Mouse (Mus musculus) limb, embryonic 12.5 days (tissue): ENCODE data around the gene Vapa. TPM values are rescaled to one million over a fixed set of nuclear protein-coding genes. Genes with fewer than 3 reads are reported as not detected.
"Not testable (repeated sequence)": the region's sequence is repeated elsewhere in the genome, so short reads cannot be mapped to it uniquely, and the experiment has no call there.

Source experiments
- ATAC-seq: fragments of 200-750 bp; cut with Nextera tagmentation; 2 replicates; pipeline ENCODE4 v1.8.0; 2017; ENCODE audit warnings: low read depth, moderate TSS enrichment; ENCODE audit not compliant: insufficient number of reproducible peaks, insufficient read depth, low FRiP score, low TSS enrichment
- H3K27ac ChIP-seq: fragments of 300-500 bp; sonication (generic); 2 replicates; pipeline ENCODE4 v1.5.1; 2016; ENCODE audit warnings: mild to moderate bottlenecking, moderate library complexity
- H3K27me3 ChIP-seq: fragments of 300-500 bp; sonication (generic); 2 replicates; pipeline ENCODE4 v1.6.1; 2016; ENCODE audit warnings: mild to moderate bottlenecking, moderate library complexity
- H3K36me3 ChIP-seq: fragments of 300-500 bp; sonication (generic); 2 replicates; pipeline ENCODE4 v1.6.1; 2016; ENCODE audit warnings: mild to moderate bottlenecking, moderate library complexity
- H3K4me1 ChIP-seq: fragments of 300-500 bp; sonication (generic); replicated peaks from 2 replicates; pipeline ENCODE4 v1.6.1; 2016
- H3K4me2 ChIP-seq: fragments of 300-500 bp; sonication (generic); 2 replicates; pipeline ENCODE4 v1.6.1; 2016; ENCODE audit warnings: mild to moderate bottlenecking, moderate library complexity
- H3K4me3 ChIP-seq: fragments of 300-500 bp; sonication (generic); replicated peaks from 2 replicates; pipeline ENCODE4 v1.5.1; 2016; ENCODE audit warnings: mild to moderate bottlenecking
- H3K9ac ChIP-seq: fragments of 300-500 bp; sonication (generic); replicated peaks from 2 replicates; pipeline ENCODE4 v1.6.1; 2016; ENCODE audit warnings: mild to moderate bottlenecking, moderate library complexity
- H3K9me3 ChIP-seq: fragments of 300-500 bp; sonication (generic); 2 replicates; pipeline ENCODE4 v1.6.1; 2016; ENCODE audit warnings: mild to moderate bottlenecking, moderate library complexity
- WGBS: fragments of 180-500 bp; shearing (Covaris S2); methylation state at CpG from one replicate; pipeline ENCODE4 v1.1.7; 2016; 5-methylcytosine and 5-hydroxymethylcytosine counted together
- polyA plus RNA-seq: library from polyadenylated mRNA; unstranded; fragments of >200 nt; fragmentation: Nextera tagmentation; extraction: Ambion mirVana; gene quantifications from 2 replicates; pipeline ENCODE4 v1.2.1, GENCODE M21; 2016

Gene Vapa
- polyA plus RNA-seq, 1 experiment from 2014 or later, result 202 TPM

DNA sequence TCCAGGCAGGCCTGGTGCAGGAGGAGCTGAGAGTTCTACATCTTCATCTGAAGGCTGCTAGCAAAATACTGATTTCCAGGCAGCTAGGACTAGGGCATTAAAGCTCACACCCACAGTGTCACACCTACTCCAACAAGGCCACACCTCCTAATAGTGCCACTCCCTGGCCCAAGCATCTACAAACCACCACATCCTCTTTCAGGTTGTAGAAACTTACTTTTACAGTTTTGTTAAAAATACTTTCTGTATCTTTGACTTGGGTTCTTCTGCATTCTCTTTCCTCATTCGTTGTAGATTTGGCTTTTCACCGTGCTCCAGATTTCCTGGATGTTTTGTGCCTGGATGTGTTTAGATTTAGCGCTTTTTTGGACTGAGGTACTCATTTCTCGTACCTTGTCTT, 67.1 kb downstream of the Vapa start:
- not testable (repeated sequence) for H3K9me3 ChIP-seq, ATAC-seq, H3K4me1 ChIP-seq, H3K4me3 ChIP-seq, H3K36me3 ChIP-seq, H3K4me2 ChIP-seq, H3K27me3 ChIP-seq, H3K9ac ChIP-seq, H3K27ac ChIP-seq
- WGBS, result 91% methylated on average over 4 of the region's 4 CpGs

DNA sequence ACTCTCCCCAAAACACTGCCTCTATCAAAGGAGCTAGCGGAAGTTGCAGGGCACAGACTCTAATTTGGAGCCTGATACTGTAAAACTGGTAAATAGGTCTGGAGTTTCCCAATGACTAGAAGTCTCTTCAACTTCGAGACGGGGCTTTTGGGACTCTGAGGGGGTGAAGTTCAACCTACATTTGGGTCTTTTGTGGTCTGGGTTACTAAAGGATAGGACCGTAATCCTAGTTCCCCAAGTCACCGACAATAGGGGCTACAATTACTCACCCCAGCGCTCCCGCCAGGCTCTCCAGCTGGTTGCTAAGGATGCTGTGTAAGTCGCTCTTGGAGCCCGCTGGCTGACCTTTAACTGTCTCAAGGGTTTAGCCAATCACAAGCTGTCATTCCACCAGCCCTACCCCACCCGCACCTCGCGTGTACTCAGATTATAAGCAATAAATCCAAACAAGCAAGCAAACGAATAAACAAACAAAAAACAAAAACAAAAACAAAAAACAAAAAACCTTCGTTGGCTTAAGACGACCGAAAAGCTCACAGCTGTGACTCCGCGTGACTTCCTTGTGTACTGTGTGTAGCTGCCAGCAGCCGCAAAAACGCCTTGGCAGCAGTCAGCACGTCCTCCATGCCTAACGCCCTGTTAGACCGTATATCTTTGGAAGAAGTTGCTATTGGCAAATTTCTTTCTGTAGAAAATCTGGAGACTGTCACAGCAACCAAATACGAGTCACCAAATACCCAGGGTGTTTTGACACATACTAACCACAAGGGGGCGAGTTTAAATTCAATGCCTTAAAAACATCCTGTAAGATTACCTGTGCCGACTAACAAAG, 72.7 kb downstream of the Vapa start, which contains the start of gene Tmem232:
Gene Tmem232, minus strand, starts transcription at position 342 of the 832 bp plus-strand sequence.
- ATAC-seq, result no peak
- Histone ChIP-seq H3K27ac (no peak within 1 kb of the TSS), H3K9me3 (no peaks in the 10 kb centered on the region), H3K27me3 (no peaks in the 10 kb centered on the region), H3K36me3 (no peaks in the 10 kb centered on the region), H3K4me2 (peak within 1 kb of the TSS; percentile 56), H3K4me1 (peaks cover 4% of the 10 kb centered on the region; the same call in 1 of the 2 replicates), H3K4me3 (peak within 1 kb of the TSS; percentile 32), H3K9ac (no peak within 1 kb of the TSS)
- WGBS, result 20% methylated on average over 26 of the region's 26 CpGs

DNA sequence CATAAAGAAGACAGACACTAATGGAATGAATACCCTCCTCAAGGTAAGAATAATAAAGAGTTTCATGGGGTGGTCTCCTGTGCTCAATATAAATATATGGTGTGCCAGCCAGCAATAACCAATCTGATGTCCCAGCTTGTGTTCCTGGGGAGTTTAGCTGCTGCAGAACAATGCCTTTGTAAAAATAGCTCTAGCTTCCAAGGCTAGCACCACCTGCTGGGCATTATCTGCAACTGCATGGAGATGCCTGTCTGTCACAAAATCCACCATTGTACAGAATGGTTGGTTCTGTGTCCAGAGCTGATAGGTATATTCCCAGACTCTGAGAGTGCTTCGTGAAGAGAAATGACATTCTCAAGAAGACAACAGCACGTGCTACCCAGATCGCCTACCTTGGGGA, 77.2 kb downstream of the Vapa start:
- no peak overlapping the region for H3K4me3 ChIP-seq
- H3K27ac ChIP-seq, result no peak overlapping the region
- H3K4me1 ChIP-seq, result peaks cover 4% of the 10 kb centered on the region; the same call in 1 of the 2 replicates
- H3K27me3 ChIP-seq, result no peaks in the 10 kb centered on the region
- no peak for ATAC-seq
- H3K36me3 ChIP-seq, result no peaks in the 10 kb centered on the region
- 19% methylated on average over 3 of the region's 3 CpGs for WGBS
- no peak overlapping the region for H3K9ac ChIP-seq
- H3K9me3 ChIP-seq, result no peaks in the 10 kb centered on the region
- H3K4me2 ChIP-seq, result no peak overlapping the region

DNA sequence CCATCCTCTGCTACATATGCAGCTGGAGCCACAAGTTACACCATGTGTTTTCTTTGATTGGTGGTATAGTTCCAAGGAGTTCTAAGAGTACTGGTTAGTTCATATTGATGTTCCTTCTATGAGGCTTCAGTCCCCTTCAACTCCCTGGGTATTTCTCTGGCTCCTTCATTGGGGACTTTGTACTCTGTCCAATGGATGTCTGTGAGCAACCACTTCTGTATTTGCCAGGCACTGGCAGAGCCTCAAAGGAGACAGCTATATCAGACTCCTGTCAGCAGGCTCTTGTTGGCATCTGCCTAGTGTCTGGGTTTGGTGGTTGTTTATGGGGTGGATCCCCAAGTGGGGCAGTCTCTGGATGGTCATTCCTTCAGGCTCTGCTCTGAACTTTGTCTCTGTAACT, 81.0 kb downstream of the Vapa start:
- H3K9me3 ChIP-seq, ATAC-seq, H3K4me1 ChIP-seq, H3K27ac ChIP-seq, H3K27me3 ChIP-seq, H3K36me3 ChIP-seq, H3K4me3 ChIP-seq, H3K9ac ChIP-seq, H3K4me2 ChIP-seq: not testable (repeated sequence)

Other genes with a start within 250 kb of the Vapa start
- gene Tmem232, start 72.8 kb downstream of the Vapa start, polyA plus RNA-seq, result not detected in 2 replicates
- gene Txndc2, start 28.6 kb upstream of the Vapa start, polyA plus RNA-seq, result 0.15 TPM in 1 of 2 replicates, not detected in the other
- 54.0 and 58.2 TPM in 2 replicates for gene Rab31, start 159.2 kb upstream of the Vapa start, polyA plus RNA-seq
- gene Ppp4r1, start 169.0 kb upstream of the Vapa start, polyA plus RNA-seq, result 61.7 and 63.9 TPM in 2 replicates